Mouse (Mus musculus) cerebellum, adult 2 months (tissue): ENCODE data around the gene Spag8. TPM values are rescaled to one million over a fixed set of nuclear protein-coding genes. Genes with fewer than 3 reads are reported as not detected.

Source experiments
- DNase-seq, 2 experiments: peaks; one replicate each; pipeline ENCODE4 v3.0.0; 2021
- H3K27ac ChIP-seq: fragments of 200-500 bp; 2 replicates; pipeline ENCODE4 v1.5.1; 2012; ENCODE audit warnings: low read length, control low read depth, inconsistent platforms; ENCODE audit not compliant: insufficient read depth
- H3K27me3 ChIP-seq: fragments of 200-500 bp; 2 replicates; pipeline ENCODE4 v1.6.1; 2012; ENCODE audit warnings: inconsistent platforms, mild to moderate bottlenecking, low read length, moderate library complexity; ENCODE audit not compliant: control insufficient read depth, insufficient read depth
- H3K4me1 ChIP-seq: fragments of 200-500 bp; 2 replicates; pipeline ENCODE4 v1.6.1; 2011; ENCODE audit warnings: low read length; ENCODE audit not compliant: control insufficient read depth, insufficient read depth
- H3K4me3 ChIP-seq: fragments of 200-500 bp; replicated peaks from 2 replicates; pipeline ENCODE3; 2011; ENCODE audit warnings: mild to moderate bottlenecking, low read depth, low read length, control low read depth; ENCODE audit not compliant: insufficient read depth
- CTCF ChIP-seq: fragments of 200-500 bp; IDR thresholded peaks from 2 replicates; pipeline ENCODE4 v1.5.1; 2011; ENCODE audit warnings: low read depth, mild to moderate bottlenecking, control low read depth, low read length, moderate library complexity, borderline replicate concordance; ENCODE audit not compliant: insufficient read depth
- POLR2A ChIP-seq: fragments of 200-500 bp; IDR thresholded peaks from 2 replicates; pipeline ENCODE4 v1.6.1; 2011; ENCODE audit warnings: low read length, control low read depth, borderline replicate concordance; ENCODE audit not compliant: insufficient read depth
- WGBS: fragments of 180-500 bp; shearing (Covaris S2); methylation state at CpG from one replicate; pipeline ENCODE4 v1.1.7; 2018; 5-methylcytosine and 5-hydroxymethylcytosine counted together
- polyA plus RNA-seq: library from polyadenylated mRNA; depleted of rRNA; stranded (reverse); fragments of >200 nt; gene quantifications from 2 replicates; pipeline ENCODE4 v1.2.3, GENCODE M21; 2012

The Spag8 gene
- polyA plus RNA-seq, 1 experiment, result 3.8 TPM

DNA sequence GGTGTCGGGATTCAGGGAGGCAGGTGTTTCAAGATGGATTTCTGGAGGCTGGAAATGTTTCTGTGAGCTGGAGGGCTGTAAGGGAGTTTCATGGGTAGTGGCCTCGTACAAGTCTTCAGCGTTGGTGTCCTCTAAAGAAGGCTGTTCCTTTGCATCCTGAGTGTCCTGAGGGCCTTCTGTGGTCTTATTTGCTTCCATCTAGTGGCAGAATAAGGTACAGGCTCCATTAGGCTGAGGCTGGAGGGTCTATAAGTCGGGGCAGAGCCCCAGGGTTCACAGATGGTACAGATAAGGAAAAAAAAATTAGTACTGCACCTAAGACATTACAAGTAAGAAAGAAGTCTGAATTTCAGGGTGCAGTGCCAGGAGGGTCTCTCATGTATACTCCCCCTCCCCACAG lies 13.0 kb upstream of the Spag8 start:
- H3K27me3 ChIP-seq, result no peaks in the 10 kb centered on the region
- H3K4me1 ChIP-seq, result peaks cover 8% of the 10 kb centered on the region
- H3K4me3 ChIP-seq, result no peak overlapping the region
- 25% methylated on average over 4 of the region's 4 CpGs for WGBS
- TF ChIP-seq POLR2A, result no peak
- peak; percentile 32; the same call in 1 of the 2 replicates for TF ChIP-seq CTCF
- H3K27ac ChIP-seq, result no peak overlapping the region
- no peak for DNase-seq

DNA sequence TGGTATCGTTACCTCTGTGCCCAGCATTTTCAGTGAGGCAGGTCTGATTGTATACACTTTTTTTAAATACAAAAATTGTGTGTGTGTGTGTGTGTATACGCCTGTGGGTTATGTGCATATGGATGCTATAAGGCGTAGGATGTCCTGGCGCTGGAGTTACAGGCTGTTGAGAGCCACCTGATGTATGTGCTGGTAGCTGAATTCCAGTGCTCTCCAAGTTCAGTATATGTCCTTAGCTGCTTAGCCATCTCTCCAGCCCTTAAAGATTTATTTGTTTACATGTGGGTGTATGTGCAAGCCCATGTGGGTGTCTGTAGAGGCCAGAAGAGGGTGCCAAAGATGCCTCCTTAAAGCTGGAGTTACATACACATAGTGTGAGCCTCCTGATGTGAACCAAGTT lies 3.8 kb upstream of the Spag8 start:
- H3K27ac ChIP-seq, result peak overlapping the region; percentile 38; the same call in 1 of the 2 replicates
- H3K4me1 ChIP-seq, result peaks cover 3% of the 10 kb centered on the region; the same call in 1 of the 2 replicates
- WGBS, result 48% methylated on average over 4 of the region's 4 CpGs
- H3K27me3 ChIP-seq, result no peaks in the 10 kb centered on the region
- H3K4me3 ChIP-seq, result peak overlapping the region; percentile 43
- TF ChIP-seq CTCF (no peak), POLR2A (no peak)
- peak in 1 of 2 experiments; percentile 35 for DNase-seq

DNA sequence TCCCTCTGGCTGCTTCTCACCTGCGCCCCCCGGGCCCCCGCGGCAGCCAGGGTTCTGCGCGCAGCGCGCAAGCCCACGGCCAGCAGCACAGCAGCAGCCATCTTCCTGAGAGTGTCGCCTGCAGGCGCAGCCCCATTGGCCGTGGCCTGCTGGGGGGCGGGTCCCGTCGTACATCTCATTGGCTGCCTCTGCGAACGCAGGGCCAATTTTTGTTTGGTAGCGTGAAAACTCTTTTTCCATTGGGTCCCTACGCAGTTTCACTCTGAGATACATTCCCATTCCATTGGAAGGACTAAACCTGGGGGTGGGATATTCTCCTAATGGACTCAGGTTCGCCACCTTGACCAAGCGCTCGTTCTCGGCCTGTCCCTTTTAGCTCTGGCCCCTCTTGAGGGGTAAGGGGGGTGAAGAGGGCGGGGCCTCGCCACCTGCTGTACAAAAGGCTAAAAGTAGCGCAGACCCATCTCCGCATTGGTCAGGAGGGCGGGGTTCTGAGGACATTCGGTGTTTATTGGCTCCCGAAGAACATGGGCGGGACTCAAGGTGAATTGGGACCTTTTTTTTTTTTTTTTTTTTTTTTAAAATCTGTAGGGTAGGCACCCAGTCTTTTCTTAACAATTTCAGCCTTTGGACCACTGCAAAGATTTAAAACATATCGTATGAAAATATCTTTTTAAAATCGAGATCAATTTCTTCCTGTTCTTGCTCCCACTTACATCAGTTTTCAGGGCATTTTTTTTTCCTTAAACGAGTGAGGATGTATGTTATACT lies 3.1 kb upstream of the Spag8 start, which contains the start of gene Hint2:
TSS of gene Hint2 (minus strand) at position 128 of the 771 bp plus-strand sequence.
- Histone ChIP-seq H3K27me3 (no peaks in the 10 kb centered on the region), H3K27ac (peak within 1 kb of the TSS; percentile 86), H3K4me3 (peak within 1 kb of the TSS; percentile 80), H3K4me1 (peaks cover 3% of the 10 kb centered on the region; the same call in 1 of the 2 replicates)
- peak; percentile 96 to 100 for DNase-seq
- TF ChIP-seq POLR2A, result peak; percentile 94
- no peak for TF ChIP-seq CTCF
- WGBS, result under 1% methylated on average over 34 of the region's 34 CpGs

DNA sequence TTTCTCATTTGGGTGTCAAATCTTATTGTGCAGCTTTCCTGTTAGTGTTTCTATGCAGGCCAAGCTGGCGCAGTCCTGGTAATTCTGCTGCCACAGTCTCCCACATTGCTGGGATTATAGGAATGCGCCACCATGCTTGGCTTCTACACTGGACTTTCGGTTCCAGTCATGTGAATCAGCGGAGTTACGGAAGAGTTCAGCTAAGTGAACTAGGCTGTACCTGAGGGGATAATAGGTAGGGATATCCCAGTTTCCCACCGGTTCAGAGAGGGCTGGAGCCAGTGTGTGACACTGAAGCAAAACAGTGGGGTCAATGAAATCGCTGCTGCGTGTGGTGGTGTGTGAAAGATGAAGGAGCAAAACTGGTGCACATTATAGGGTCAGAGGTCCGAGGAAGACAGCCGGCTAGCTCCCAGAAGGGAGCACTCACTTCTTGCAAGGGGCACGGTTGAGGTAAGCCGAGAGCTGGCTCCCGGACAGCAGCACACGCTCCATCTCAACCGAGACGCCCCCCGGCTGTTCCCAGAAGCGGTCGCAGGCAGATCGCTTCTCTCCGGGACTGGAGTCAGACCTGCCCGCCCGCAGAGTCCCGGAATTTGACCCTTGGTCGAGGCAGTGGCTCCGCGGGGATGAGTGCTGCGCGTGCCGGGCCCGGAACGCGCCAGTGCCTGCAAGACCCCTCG lies 2.4 kb upstream of the Spag8 start:
- Histone ChIP-seq H3K4me1 (peaks cover 3% of the 10 kb centered on the region; the same call in 1 of the 2 replicates), H3K27ac (peak overlapping the region; percentile 86), H3K27me3 (no peaks in the 10 kb centered on the region), H3K4me3 (peak overlapping the region; percentile 80)
- peak in 1 of 2 experiments; percentile 46 for DNase-seq
- 2% methylated on average over 34 of the region's 34 CpGs for WGBS
- TF ChIP-seq POLR2A (no peak), CTCF (no peak)

DNA sequence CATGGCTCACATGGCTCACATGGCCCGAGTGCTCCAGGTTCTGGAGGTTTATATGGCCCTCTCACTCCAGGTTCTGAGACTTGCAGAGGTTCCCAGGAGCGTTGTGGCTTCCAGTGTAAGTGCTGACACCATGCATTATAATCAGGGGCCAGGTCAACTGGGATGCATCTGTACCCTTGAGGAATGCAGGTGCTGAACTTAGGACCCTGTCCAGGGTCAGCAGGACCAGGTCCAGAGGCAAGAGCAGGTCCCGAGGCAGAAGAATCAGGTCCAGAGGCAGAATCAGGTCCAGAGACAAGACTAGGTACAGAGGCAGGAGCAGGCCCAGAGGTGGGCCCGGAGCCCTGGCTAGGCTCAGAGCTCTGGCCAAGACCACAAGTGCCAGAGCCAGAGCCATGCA lies 668 bp downstream of the Spag8 start:
- Histone ChIP-seq H3K27ac (no peak overlapping the region), H3K4me1 (peaks cover 3% of the 10 kb centered on the region; the same call in 1 of the 2 replicates), H3K27me3 (no peaks in the 10 kb centered on the region), H3K4me3 (no peak overlapping the region)
- no peak for DNase-seq
- TF ChIP-seq CTCF, result no peak
- no peak for TF ChIP-seq POLR2A
- 80% methylated on average over 4 of the region's 4 CpGs for WGBS

DNA sequence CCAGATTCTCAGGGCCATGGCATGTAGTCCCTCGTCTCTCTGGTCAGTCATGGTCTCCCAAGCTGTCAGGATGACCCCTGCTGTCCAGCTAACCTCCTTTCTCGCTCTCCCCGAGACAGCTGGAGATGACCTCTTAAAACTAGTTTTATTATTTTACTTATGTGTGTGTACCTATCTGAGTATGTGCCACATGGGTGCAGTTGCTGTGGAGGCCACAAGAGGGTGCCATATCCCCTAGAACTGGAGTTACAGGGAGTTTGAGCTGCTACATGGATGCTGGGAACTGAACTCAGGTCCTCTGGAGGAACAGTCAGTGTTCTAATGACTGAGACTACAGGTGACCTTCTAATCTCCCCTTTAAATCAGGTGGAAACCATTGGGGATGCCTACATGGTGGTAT lies 3.6 kb downstream of the Spag8 start:
- no peak for DNase-seq
- Histone ChIP-seq H3K27ac (no peak overlapping the region), H3K4me1 (peaks cover 3% of the 10 kb centered on the region; the same call in 1 of the 2 replicates), H3K4me3 (no peak overlapping the region), H3K27me3 (no peaks in the 10 kb centered on the region)
- WGBS, result 94% methylated on average over 3 of the region's 3 CpGs
- TF ChIP-seq POLR2A (no peak), CTCF (peak; percentile 24; the same call in 1 of the 2 replicates)

DNA sequence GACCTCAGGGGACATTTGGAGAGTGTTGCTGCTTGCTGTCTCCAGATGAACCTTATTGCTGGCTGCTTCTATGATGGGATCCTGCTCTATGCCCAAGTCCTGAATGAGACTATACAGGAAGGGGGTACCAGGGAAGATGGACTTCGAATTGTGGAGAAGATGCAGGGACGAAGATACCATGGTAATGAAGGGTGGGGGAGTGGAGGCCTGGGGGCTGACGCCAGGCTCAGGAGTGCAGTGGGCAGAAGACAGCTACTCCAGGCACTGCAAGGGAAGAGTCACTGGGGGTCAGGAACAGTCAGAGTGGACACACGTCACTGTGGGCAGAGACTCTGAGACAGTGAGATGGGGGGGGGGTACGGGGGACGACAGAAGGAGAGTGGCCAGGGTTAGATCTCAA lies 12.9 kb downstream of the Spag8 start:
- TF ChIP-seq CTCF, result no peak
- TF ChIP-seq POLR2A, result no peak
- WGBS, result 86% methylated on average over 6 of the region's 6 CpGs

More for the DNA sequence above, 12.9 kb downstream of the Spag8 start:
- H3K4me1 ChIP-seq, result no peaks in the 10 kb centered on the region
- no peak overlapping the region for H3K4me3 ChIP-seq
- H3K27ac ChIP-seq, result no peak overlapping the region
- DNase-seq, result peak in 1 of 2 experiments; percentile 4
- H3K27me3 ChIP-seq, result no peaks in the 10 kb centered on the region
